Mouse (Mus musculus): ENCODE results near the gene Hoxa5.

GRCm38 (mm10) chr6:52234428-52235140 lies 30.2 kb upstream of the Hoxa5 start:
- no peak for TF ChIP-seq GATA1 (IDR thresholded peaks at IDR 0.05; ENCODE audit: borderline replicate concordance, low read length)
- no peak for TF ChIP-seq FLI1 (IDR thresholded peaks at IDR 0.05; ENCODE audit: low read length)

Data from megakaryocyte, embryonic 14.5 days (primary cell).